Mouse (Mus musculus) E14TG2a.4 (cell line): ENCODE measurements around the gene Zfp800.

Experiments used
- CTCF ChIP-seq: conservative IDR thresholded peaks from 2 replicates; pipeline ENCODE4 v1.5.1; 2014; ENCODE audit warnings: low read length
- NANOG ChIP-seq: IDR thresholded peaks from 2 replicates; pipeline ENCODE4 v1.6.1; 2014; ENCODE audit warnings: borderline replicate concordance, low read length, mixed read lengths
- POU5F1 ChIP-seq: IDR thresholded peaks from 2 replicates; pipeline ENCODE4 v1.6.1; 2014; ENCODE audit warnings: low read length, borderline replicate concordance

GRCm38 (mm10) chr6:28416981-28417380 lies 19.2 kb upstream of the Zfp800 start:
- TF ChIP-seq CTCF = no peak
- no peak for TF ChIP-seq POU5F1
- no peak for TF ChIP-seq NANOG
